Mouse (Mus musculus): Measurements from ENCODE around the gene Abcc4. TPM values are rescaled to one million over a fixed set of nuclear protein-coding genes. Genes with fewer than 3 reads are reported as not detected.

Gene Abcc4
- total and polyA plus RNA-seq, 2 experiments, result 0.89 to 3.0 TPM

- Histone ChIP-seq H3K9ac (ENCODE audit: low read depth, low read length) (no peak overlapping the region), H3K4me3 (ENCODE audit: insufficient read depth, low read depth, low read length) (no peak overlapping the region), H3K79me2 (ENCODE audit: control insufficient read depth, insufficient read depth, low read length) (no peaks in the 10 kb centered on the region), H3K27ac (replicated peaks; ENCODE audit: insufficient read depth, low read depth, low read length) (no peak overlapping the region), H3K27me3 (ENCODE audit: control insufficient read depth, insufficient read depth, low read length) (no peaks in the 10 kb centered on the region), H3K4me1 (ENCODE audit: control insufficient read depth, insufficient read depth, low read length) (no peaks in the 10 kb centered on the region), H3K36me3 (ENCODE audit: control insufficient read depth, insufficient read depth, low read length) (no peaks in the 10 kb centered on the region)
- DNase-seq (ENCODE audit: extremely low read depth, low read depth, low spot score), result no peak
- TF ChIP-seq CTCF (IDR thresholded peaks at IDR 0.05; ENCODE audit: low read depth, low read length) (no peak), POLR2A (IDR thresholded peaks at IDR 0.05; ENCODE audit: extremely low read depth, insufficient read depth, low read length) (no peak)
- 89% methylated on average over 8 of the region's 8 CpGs for WGBS
Measured at GRCm38 (mm10) chr14:118642140-118642539, 63.9 kb downstream of the Abcc4 start.

DNA sequence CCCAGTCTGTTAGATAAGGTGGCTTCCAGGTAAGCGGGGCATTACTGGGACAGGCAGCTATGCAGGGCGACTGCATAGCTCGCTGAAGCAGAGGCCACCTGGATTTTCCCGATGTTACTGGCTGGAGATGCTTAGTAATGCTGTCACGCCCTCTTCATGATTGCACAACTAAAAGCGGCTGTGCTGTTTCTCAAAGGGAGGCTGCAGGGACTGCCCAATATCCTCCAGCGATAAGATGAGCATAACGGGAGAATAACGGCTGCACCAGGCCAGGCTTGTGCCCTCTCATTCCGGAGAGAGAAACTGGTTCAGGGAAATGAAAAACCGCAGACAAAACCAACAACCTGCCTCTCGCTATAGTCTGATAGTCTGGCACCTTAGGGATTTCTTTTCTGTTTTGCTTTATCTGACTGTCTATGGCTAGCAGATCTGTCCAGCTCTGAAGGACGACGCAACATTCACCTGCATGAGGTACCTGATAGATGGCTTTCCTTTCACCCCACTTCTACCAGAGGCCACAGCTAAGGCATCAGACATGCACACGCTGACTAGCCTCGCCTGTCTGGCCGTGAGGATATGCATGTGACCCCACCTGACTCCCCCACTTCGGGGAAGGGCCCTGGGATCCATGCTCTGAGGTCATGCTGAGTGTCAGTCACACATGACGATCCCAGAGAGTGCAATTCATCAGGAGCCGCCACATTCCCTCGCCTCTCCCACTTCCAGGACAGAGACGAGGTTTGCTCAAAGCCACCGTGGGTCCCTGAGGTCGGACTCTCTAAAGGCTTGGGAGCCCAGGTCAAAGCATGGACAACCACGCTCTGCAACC lies 67.4 kb downstream of the Abcc4 start:
- H3K4me1 ChIP-seq (ENCODE audit: control insufficient read depth, insufficient read depth, low read length), result peaks cover 5% of the 10 kb centered on the region

DNA sequence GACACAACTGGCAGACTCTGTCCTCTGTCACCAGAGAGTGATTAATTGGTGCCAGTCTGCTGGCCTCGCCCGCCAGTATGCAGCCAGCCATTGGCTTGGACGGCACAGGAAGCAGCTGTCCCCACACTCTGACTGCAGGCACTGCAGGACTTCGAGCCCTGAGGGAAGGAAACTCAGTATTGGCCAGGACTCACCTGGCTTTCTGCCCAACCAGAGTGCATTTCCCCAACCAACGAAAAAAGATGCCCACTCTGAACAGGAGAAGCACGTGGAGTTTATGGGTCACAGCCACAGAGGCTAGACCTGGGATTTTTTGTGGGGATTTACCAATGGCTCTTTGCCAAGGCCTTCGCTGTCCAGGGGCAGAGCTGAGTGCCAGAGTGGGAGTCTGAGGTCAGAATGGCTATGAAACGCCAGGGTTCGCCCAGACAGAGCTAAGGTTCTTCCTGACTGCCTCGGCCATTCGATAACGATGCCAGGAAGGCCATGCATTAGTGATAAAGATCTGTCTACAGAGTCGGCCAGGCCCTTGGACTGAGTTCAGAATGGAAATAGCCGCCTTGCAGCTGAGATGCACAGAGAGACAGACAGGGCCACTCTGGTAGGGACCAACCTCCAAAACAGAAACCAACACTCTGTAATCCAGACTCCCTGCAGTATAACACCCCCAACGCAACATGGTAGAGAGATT lies 70.4 kb downstream of the Abcc4 start:
- Histone ChIP-seq H3K79me2 (ENCODE audit: control insufficient read depth, insufficient read depth, low read length) (no peaks in the 10 kb centered on the region), H3K27ac (replicated peaks; ENCODE audit: insufficient read depth, low read depth, low read length) (no peak overlapping the region), H3K36me3 (ENCODE audit: control insufficient read depth, insufficient read depth, low read length) (no peaks in the 10 kb centered on the region), H3K9ac (ENCODE audit: low read depth, low read length) (no peak overlapping the region), H3K4me3 (ENCODE audit: insufficient read depth, low read depth, low read length) (no peak overlapping the region), H3K27me3 (ENCODE audit: control insufficient read depth, insufficient read depth, low read length) (no peaks in the 10 kb centered on the region), H3K4me1 (ENCODE audit: control insufficient read depth, insufficient read depth, low read length) (peaks cover 5% of the 10 kb centered on the region)
- no peak for TF ChIP-seq POLR2A (IDR thresholded peaks at IDR 0.05; ENCODE audit: extremely low read depth, insufficient read depth, low read length)
- DNase-seq (ENCODE audit: extremely low read depth, low read depth, low spot score), result peak; percentile 92
- WGBS, result 18% methylated on average over 15 of the region's 15 CpGs

More for the DNA sequence above, 67.4 kb downstream of the Abcc4 start:
- Histone ChIP-seq H3K27me3 (ENCODE audit: control insufficient read depth, insufficient read depth, low read length) (no peaks in the 10 kb centered on the region), H3K36me3 (ENCODE audit: control insufficient read depth, insufficient read depth, low read length) (no peaks in the 10 kb centered on the region), H3K79me2 (ENCODE audit: control insufficient read depth, insufficient read depth, low read length) (no peaks in the 10 kb centered on the region), H3K27ac (replicated peaks; ENCODE audit: insufficient read depth, low read depth, low read length) (no peak overlapping the region), H3K9ac (ENCODE audit: low read depth, low read length) (no peak overlapping the region), H3K4me3 (ENCODE audit: insufficient read depth, low read depth, low read length) (no peak overlapping the region)
- WGBS, result 71% methylated on average over 25 of the region's 25 CpGs
- DNase-seq (ENCODE audit: extremely low read depth, low read depth, low spot score), result peak; percentile 24
- TF ChIP-seq POLR2A (IDR thresholded peaks at IDR 0.05; ENCODE audit: extremely low read depth, insufficient read depth, low read length) (no peak), CTCF (IDR thresholded peaks at IDR 0.05; ENCODE audit: low read depth, low read length) (no peak)

GRCm38 (mm10) chr14:118629649-118630048 lies 76.4 kb downstream of the Abcc4 start:
- WGBS, result 89% methylated on average over 8 of the region's 8 CpGs
- TF ChIP-seq POLR2A (IDR thresholded peaks at IDR 0.05; ENCODE audit: extremely low read depth, insufficient read depth, low read length) (no peak), CTCF (IDR thresholded peaks at IDR 0.05; ENCODE audit: low read depth, low read length) (no peak)
- DNase-seq (ENCODE audit: extremely low read depth, low read depth, low spot score), result no peak

DNA sequence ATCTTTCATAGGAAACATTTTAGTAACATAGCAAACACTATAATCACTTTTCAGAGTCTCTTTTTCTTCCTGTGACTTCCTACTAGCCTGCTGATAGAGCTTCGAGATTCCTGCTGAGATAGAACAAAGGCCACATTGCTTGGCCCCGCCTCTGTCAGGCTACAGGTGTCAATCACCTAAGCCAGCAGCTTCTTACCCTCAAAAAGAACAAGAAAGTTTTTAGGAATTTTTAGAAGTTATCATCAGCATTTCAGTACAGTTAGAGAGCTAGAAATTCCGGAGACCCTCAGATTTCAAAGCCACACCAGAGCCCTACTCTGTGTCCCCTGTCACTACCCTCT lies 84.6 kb downstream of the Abcc4 start:
- no peaks in the 10 kb centered on the region for H3K4me1 ChIP-seq (ENCODE audit: control insufficient read depth, insufficient read depth, low read length)
- no peak overlapping the region for H3K27ac ChIP-seq (replicated peaks; ENCODE audit: insufficient read depth, low read depth, low read length)
- DNase-seq (ENCODE audit: extremely low read depth, low read depth, low spot score), result no peak
- H3K27me3 ChIP-seq (ENCODE audit: control insufficient read depth, insufficient read depth, low read length), result no peaks in the 10 kb centered on the region
- no peak overlapping the region for H3K4me3 ChIP-seq (ENCODE audit: insufficient read depth, low read depth, low read length)
- TF ChIP-seq POLR2A (IDR thresholded peaks at IDR 0.05; ENCODE audit: extremely low read depth, insufficient read depth, low read length), result no peak
- TF ChIP-seq CTCF (IDR thresholded peaks at IDR 0.05; ENCODE audit: low read depth, low read length), result no peak
- H3K36me3 ChIP-seq (ENCODE audit: control insufficient read depth, insufficient read depth, low read length), result no peaks in the 10 kb centered on the region
- H3K79me2 ChIP-seq (ENCODE audit: control insufficient read depth, insufficient read depth, low read length), result no peaks in the 10 kb centered on the region
- H3K9ac ChIP-seq (ENCODE audit: low read depth, low read length), result no peak overlapping the region
- 65% methylated on average over 3 of the region's 3 CpGs for WGBS

More at GRCm38 (mm10) chr14:118629649-118630048, 76.4 kb downstream of the Abcc4 start:
- Histone ChIP-seq H3K27ac (replicated peaks; ENCODE audit: insufficient read depth, low read depth, low read length) (no peak overlapping the region), H3K79me2 (ENCODE audit: control insufficient read depth, insufficient read depth, low read length) (no peaks in the 10 kb centered on the region), H3K9ac (ENCODE audit: low read depth, low read length) (no peak overlapping the region), H3K4me1 (ENCODE audit: control insufficient read depth, insufficient read depth, low read length) (no peaks in the 10 kb centered on the region), H3K27me3 (ENCODE audit: control insufficient read depth, insufficient read depth, low read length) (no peaks in the 10 kb centered on the region), H3K36me3 (ENCODE audit: control insufficient read depth, insufficient read depth, low read length) (no peaks in the 10 kb centered on the region), H3K4me3 (ENCODE audit: insufficient read depth, low read depth, low read length) (no peak overlapping the region)

All from liver, adult 2 months (tissue).